Mouse (Mus musculus): Measurements from ENCODE around the gene Vav2. TPM values are rescaled to one million over a fixed set of nuclear protein-coding genes. Genes with fewer than 3 reads are reported as not detected.

The Vav2 gene
- 4.8 and 6.6 TPM in 2 replicates for polyA plus RNA-seq (2015; fragmentation: Nextera tagmentation; extraction: Ambion mirVana)

GRCm38 (mm10) chr2:27426855-27427457, at the start of gene Vav2:
TSS of gene Vav2 (minus strand) at chr2:27427033.

DNA sequence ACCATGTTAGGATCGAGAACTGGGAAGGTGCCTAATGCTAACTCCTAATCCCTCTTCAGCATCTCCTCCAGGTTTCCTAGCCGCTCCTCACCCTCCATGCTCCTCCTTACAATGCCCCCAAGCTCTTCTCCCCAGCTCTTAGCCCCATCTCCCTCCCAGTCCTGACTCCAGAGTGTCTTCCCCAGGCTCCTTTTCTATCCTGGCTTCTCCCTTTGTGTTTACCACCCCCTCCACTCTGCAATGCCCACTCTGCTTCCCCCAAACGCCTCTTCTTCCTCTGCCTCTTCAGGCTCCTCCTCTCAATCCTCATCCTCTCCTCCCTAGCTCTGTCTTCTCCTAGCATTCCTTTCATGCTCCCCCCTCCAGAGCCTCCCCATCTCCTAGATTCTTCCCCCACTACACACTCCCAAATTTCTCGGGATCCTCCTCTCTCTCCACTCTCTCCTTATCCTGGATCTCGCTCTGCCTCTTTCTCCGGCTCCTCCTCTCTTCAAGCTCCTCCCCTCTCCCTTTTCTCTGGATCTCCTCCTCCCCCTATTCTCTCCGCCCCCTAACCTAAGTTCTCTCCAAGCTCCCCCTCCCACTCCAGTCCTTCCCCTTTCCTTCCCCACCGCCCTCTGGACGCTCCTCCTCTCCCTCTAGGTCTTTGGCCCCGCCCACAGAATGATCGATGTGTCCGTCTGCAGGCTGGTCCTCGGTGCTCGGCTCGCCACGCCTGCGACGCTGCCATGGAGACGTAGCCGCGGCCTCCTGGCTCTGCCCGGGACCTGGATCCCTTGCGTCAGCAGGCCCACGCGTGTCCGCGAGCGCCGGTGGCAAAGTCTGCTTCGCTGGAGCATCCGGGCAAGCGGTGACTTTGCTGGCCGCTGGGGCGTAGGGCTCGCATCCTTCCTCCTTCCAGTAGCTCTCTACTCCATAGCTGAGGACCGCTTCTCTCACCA, 15.2 kb upstream of the Vav2 start, which contains the start of gene Brd3os:
TSS of gene Brd3os (plus strand) at position 558 of the 941 bp plus-strand sequence.

GRCm38 (mm10) chr2:27248211-27248610, 178.6 kb downstream of the Vav2 start, which contains the start of gene Sardh:
TSS of gene Sardh (minus strand) at chr2:27248337.

Small RNA genes lying within 50 kb of the gene (microRNA-seq; reads per million reads assigned to microRNA genes)
- gene Gm24049 (not detected), gene Mir7578 (not detected)

Other genes starting within 250 kb of the Vav2 start
- 11.3 and 13.1 TPM in 2 replicates for gene Sardh, start 178.7 kb downstream of the Vav2 start, polyA plus RNA-seq (2015; fragmentation: Nextera tagmentation; extraction: Ambion mirVana)
- 4.0 and 4.1 TPM in 2 replicates for gene Brd3os, start 15.3 kb upstream of the Vav2 start, polyA plus RNA-seq (2015; fragmentation: Nextera tagmentation; extraction: Ambion mirVana)
- 49.1 and 55.1 TPM in 2 replicates for gene Brd3, start 80.6 kb upstream of the Vav2 start, polyA plus RNA-seq (2015; fragmentation: Nextera tagmentation; extraction: Ambion mirVana)
- 21.7 and 25.1 TPM in 2 replicates for gene Wdr5, start 88.1 kb upstream of the Vav2 start, polyA plus RNA-seq (2015; fragmentation: Nextera tagmentation; extraction: Ambion mirVana)
- gene Rxra, start 249.4 kb upstream of the Vav2 start, polyA plus RNA-seq (2015; fragmentation: Nextera tagmentation; extraction: Ambion mirVana), result 8.6 and 10.0 TPM in 2 replicates

All from urinary bladder, postnatal 0 days (tissue).